Mouse (Mus musculus) R1 (cell line): ENCODE measurements at regions not wholly inside any gene's neighbourhood (a gene's known extent, or its start where the extent isn't known, plus 50 kb on each side); places are given as distances from the start of the nearest gene placed in this dataset.

Experiments used
- DNase-seq: peaks from one replicate; pipeline ENCODE4 v3.0.0-alpha.2; 2018; ENCODE audit warnings: low read depth, low spot score

DNA sequence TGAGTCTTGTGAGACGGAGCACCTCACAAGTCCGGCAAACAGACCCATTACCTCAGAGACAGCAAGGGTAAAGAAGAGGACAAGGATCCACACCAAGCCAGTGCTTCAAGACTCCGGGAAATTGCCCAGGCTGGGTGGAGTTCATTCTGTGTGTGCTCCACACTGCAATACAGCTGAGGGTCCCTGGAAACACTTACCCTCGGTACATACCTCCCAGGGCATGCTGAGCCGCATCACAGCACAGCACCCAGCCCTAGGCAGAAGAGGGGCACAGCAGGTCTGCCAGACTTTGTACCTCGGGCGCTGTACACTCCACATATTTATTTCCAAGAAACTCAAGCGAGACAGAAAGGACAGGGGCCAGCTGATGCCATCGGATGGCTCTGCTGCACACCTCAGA lies 54.5 kb upstream of the Cmc1 start:
- DNase-seq = no peak

- DNase-seq = no peak
Measured at GRCm38 (mm10) chr9:118206483-118206882, 56.5 kb upstream of the Cmc1 start.

- no peak for DNase-seq
Measured at GRCm38 (mm10) chr9:118219696-118220095, 69.7 kb upstream of the Cmc1 start.

DNA sequence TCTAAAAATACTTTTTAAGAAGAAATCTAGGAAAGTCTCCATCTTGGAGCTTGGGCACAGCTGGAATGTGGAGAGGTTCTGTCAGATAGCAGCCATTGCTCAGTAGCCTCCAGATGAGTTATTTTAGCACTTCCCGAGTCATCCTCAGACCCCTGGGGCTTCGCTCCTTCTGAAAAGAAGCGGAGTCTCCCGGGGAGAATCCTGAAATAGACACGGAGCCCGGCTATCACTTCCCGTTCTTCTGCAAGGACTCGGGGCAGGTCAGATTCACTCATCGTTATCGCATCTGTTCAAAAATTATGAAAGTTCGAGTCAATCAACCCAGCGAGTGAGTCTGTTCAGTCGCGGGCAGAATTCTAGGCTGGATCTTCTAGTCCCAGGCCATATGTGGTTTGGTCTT lies 71.2 kb upstream of the Cmc1 start:
- DNase-seq = no peak

DNA sequence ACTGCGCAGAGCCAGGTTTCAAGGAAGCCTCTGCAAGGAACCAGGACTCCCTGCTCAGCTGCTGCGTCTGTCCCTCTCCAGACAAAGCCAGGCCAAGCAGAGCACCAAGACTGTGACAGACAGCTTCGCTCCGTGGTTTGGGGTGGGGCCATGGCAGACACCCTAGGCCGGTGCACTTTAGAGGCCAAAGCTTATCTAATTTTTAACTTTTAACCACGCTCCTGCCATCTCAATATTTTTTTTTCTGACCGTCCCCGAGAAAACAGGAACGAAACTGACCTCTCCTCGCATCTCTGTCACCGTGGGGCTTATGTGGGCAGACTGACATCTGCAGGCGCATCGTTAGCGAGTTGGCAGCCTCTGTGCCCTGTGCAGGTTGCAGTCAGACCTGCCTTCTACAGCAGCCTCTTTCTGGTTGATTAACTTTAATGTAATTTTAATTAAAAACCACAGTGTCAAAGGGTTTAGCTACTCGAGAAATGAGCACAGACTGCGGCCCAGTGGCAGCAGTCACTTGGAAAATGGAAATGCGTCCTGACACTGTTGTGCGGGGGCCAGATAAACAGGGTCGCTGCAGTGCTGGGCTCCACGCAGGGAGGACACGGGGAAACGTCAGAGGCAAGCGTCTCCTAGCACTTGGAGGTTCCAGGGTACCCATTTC lies 77.6 kb upstream of the Cmc1 start:
- no peak for DNase-seq

DNA sequence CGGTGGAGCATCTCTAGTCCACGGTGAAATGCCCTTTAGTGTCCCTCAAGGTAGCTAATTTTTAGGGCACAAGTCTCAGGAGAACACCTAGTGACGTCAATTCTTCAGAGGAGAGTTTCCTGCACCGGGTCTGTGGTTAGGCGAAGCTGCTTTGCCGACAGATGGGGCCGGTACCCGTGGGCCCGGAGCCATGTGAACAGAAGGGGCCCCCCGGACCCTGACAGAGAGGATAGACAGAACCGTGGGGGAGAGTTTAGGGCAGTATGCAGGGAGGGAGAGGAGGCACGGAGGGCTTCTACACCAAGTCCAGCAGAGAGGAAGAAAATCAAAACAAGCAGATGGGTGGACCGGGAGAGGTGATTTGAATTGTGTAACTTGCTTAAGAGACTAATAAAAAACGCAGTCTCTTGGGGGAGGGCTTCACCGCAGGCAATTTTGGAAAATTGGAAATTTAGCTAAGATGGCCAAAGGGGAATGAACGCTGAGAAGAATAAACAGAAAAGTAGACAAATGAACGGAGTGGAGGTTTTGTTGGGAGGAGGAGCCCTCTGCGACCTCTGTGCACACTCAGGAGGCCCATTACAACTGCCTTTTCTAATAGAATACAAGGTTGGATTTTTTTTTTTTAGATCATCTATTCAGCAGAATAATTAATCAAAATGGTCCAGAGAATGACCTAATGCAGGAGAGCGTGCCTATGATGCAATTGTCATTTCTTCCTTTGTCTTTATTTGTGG lies 78.9 kb upstream of the Cmc1 start:
- no peak for DNase-seq

DNA sequence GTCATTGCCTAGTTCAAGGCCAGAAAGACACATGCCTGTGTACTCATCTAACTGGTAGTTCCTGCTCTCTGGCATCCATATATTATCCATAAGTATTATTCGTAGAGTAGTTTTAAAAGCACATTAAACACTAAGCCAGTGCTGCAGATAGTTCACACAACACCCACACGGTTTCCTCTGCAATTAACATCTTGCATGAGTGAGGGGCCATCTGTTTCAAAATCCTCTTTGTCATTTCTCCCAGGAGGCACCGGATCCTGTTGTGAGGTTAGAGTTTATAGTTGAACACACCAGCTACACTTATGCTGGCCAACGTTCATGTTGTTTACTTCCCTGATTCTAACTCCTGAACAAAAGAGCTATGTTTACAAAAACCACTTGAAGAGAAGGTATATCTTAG lies 90.7 kb upstream of the Cmc1 start:
- no peak for DNase-seq

GRCm38 (mm10) chr9:118246820-118247628 lies 97.0 kb upstream of the Cmc1 start:
- no peak for DNase-seq

DNA sequence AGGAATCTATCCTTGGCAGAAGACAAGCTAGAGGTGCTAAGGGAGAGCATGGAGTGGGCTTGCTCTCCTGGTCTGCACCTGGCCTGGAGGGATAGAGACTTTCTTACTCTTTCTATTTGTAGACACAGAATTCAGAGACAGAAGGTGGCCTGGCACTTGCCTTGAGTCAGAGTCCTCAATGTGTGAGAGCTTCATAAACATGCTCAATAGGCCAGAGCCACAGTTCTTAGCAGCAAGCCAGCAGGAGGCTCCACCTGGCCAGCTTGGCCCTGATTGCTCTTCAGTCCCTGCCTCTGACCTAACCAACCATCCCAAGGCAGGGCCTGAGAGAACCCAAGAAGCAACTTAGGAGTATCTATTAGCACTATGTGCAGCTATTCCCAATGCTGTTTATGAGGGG lies 103.9 kb upstream of the Cmc1 start:
- DNase-seq = no peak

DNA sequence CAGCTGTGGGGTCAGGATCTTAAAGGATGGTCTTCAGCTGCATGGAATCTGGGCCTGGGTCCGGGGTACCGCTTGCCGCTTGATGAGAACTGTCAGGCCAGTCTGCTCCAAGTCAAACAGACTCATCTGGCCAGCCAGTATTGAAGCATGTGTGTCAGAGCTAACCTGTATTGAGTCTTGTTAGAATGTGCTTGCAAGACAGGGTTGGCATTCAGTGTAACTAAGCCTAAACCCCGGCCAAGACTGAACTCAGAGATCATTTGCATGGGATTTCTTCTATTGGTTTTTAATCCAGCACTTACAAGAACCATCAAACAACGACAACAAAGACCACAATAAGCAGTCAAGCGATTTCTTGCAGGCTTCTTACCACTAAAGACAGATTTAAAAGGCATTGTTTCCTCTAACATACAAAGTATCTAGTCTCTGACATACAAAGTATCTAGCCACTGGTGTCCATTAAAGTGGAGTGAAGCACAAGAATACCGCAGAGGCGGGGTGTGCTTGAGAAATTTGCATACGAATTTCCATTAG lies 105.3 kb upstream of the Cmc1 start:
- DNase-seq = no peak

DNA sequence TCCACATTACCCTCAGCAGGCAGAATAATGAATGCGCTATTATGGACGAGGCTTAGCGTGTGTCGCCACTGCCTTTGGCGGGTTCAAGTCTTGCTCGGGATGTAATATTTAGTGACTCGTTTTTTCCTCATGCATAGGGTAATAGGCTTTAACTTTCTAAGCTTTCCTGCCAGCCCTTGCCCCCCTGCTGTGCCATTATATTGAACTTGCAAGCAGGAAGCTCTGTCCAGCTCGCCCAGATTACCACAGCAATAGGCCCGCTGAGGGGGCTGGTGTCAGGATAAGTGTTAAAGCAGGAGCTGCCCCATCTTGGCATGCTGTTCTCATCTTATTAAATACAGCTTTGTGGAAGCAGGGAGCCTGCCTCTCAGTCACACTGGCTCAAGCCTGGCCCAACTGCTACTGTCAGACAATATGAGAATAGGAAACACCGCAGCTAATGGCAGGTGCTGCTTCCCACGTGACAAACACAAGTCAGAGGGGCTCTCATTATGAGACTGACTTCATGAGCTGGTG lies 105.8 kb upstream of the Cmc1 start:
- DNase-seq = peak; percentile 80

- DNase-seq = peak; percentile 17
Measured at GRCm38 (mm10) chr9:118266298-118266697, 116.3 kb upstream of the Cmc1 start.

GRCm38 (mm10) chr9:118271681-118272080 lies 121.7 kb upstream of the Cmc1 start:
- no peak for DNase-seq

GRCm38 (mm10) chr9:118272713-118273407 lies 122.9 kb upstream of the Cmc1 start:
- no peak for DNase-seq

DNA sequence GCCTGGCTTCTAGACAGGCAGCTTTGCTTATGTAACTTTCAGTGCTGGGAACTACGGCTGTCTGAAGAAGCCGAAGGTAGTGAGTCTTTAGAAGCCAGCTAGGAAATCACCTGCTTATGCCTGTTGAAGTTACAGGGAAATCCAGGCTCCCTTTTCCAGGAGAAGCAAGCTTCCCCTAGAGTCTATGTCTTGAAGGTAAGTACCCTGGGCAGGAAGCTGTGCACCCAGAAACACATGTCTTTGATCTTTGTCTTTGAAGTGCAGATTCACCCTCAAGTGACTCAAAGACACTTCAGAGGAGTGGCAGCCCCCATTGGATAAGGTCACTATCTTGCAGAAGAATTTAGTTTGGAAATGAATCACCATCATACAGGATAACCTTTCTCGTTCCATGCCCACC lies 135.5 kb upstream of the Cmc1 start:
- no peak for DNase-seq

GRCm38 (mm10) chr9:118287606-118288005 lies 137.6 kb upstream of the Cmc1 start:
- DNase-seq = no peak

DNA sequence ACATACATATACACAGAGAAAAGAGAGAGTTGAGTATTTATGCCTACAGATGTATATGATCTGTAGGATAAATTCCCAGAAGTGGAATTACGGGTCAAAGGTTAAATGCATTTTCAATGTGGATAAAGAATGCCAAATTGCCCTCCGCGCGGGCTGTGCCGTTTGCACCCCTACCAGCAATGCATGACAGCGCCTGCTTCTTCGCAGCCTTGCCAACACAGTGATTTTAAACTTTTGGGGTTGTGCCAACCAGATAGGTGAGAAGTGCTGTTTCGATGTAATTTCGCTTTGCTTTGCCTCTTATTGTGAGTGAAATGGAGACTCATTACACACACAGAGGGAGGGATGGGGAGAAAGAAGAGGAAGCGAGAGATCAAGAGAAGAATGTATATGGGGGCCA lies 142.9 kb upstream of the Cmc1 start:
- DNase-seq = no peak

DNA sequence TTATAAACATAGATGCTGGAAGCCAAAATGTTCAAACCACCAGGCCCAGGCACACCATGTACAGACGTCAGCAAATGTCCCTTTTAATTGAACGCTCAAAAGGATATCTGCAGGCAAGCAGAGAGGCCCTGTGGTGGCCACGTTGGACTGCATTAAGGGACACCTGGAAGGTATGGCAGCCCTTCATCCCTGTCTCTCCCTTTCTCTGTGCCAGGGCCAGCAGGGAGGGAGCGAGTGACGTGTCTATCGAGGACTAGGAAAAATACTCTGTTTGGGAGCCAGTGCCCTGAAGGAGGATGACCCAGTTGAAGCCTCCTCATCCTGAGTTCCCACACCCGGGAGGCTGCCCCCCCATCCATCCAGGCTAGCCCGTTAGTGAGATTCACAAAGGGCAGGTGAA lies 144.0 kb upstream of the Cmc1 start:
- no peak for DNase-seq

DNA sequence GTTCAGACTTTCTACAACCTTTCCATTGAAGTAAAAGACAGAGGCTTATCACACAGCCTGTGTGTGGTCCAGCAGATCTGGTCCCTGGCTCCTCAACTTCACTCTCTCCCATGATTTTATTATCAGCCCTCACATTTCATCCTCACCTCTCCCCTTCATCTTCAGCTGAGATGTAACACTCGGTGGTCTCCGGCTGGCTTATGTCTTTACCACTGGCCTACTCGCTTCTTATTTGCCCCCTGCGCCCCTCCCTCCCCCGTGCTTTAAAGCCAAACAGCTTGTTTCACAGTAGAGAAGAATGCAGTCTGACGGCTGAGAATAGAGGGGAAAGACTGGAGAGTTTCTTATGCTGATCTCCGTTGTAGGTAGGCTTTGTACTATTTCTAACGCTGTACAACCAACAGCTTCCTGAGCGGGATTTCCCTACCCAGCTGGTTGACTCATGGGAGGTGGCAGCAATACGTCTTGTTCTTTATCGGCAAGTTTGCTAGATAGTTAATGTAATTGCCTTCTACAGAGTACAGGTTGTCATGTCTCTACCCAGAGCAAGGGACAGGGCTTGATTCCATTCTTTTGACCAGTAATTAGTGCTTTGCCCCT lies 152.9 kb upstream of the Cmc1 start:
- DNase-seq = no peak

DNA sequence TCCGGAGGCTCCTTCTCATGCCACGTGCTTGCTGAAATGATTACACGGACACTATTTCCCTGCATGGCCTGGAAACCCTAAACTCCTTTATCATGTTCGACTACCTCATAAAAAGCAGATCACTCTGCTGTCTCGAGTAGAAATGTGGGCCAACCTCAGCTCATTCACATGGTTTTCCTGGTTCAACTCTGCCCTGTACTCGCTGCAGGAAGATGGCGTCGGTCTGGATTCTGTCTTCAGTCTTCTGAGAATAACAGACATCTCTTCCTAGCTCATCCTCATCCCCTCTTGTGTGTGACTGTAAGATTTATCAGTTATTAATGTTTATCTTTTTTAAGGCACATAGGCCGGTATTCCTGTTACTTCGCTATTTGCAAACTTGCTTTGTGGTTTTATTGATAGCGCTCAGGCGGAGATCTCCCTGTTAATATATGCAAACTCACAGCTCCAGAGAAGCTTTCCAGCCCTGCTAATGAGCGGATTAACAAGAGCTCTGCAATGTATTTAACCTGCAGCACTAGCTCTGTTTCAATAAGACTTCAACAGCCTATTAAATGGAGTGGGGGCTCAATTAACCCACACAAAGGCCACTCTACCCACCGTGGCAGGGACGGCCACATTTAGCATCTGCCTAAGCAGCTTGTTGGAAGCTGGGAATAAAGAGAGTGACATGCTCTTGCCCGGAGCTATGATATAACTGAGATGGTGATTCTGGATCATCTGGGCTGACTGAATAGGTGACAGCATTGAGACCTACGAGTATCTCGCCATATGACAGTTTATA lies 159.5 kb upstream of the Eomes start:
- DNase-seq = no peak
